Mouse (Mus musculus): ENCODE results near the gene Itfg2. TPM values are rescaled to one million over a fixed set of nuclear protein-coding genes. Genes with fewer than 3 reads are reported as not detected.
"Not testable (repeated sequence)": the region's sequence is repeated elsewhere in the genome, so short reads cannot be mapped to it uniquely, and the experiment has no call there.

Gene Itfg2
- total RNA-seq, 2 experiments from 2014 or later: 18.5 to 29.9 TPM

DNA sequence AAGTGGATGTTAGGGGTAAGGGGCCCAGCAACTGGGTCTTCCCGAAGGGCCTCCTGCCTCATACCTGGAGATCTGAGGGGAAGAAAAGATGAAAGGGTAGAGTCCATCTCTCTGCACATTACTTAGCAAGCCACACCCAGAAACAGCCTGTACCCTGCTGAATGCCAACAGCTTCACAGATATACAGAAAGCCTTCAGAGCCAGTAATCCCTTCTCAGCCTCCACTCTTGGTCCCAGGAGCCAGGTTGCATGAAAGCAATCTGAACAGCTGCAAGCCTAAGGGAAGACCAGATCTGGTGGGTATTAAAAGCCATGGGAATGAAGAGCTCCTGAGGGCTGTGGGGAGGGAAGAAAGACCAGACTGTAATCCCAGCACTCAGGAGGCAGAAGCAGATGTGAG is 35.5 kb downstream of the Itfg2 start:
- DNase-seq (ENCODE audit: low spot score in 2 of 2): no peak

DNA sequence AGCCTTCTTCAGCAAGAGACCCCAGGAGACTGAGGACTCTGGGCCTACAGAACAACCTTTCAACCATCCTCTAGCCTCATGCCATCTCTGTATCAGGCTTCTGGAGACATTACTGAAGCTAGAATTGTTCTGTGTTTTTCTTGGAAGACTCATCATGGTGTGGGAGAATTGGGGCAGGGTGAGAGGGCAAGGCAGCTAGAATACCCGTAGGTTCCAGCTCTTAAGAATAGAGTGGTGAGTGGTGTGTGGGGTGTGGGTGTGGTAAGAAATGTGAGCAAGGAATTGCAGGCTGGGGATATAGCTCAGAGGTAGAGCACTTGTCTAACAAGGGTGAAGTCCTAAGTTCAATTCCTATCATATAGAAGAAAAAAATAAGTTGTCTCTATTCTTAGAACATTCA is 39.7 kb downstream of the Itfg2 start:
- DNase-seq (ENCODE audit: low spot score in 2 of 2): no peak

DNA sequence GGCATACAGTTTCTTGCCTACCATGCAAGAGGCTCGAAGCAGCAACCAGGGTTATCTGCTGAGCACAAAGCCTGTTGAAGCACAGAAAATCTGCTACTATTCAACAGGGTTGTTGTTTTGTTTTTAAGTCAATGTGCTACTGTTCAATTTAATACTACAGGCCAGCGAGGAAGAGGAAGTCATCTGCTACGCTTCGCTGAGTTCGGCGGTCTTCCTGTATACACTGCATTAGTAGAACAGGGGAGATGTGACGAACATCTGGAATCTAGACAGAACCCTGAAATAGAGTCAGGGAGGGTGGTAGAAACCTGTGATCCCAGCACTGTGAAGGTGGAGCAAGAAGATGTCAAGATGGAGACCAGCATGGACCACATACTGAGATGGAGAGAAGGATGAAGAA is 41.0 kb downstream of the Itfg2 start:
- no peak for DNase-seq (ENCODE audit: low spot score in 2 of 2)

DNA sequence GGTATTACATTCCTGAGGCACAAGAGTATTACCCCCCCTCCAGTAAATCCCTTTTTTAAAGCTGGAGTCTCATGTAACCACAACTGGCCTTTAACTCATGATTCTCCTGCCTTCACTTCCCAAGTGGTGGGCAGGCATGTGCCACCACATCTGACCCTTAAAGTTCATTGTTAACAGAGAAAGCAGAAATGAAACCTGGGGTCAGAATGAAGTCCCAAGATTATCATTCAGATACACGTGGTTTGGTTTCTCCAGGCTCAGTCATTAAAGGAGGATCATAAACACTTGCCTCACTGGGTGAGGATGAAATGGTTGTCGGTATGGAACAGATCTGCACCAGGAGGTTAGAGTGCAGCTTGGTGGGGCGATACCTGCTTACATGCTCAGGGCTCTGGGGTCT is 43.5 kb downstream of the Itfg2 start:
- DNase-seq (ENCODE audit: low spot score in 2 of 2): no peak

DNA sequence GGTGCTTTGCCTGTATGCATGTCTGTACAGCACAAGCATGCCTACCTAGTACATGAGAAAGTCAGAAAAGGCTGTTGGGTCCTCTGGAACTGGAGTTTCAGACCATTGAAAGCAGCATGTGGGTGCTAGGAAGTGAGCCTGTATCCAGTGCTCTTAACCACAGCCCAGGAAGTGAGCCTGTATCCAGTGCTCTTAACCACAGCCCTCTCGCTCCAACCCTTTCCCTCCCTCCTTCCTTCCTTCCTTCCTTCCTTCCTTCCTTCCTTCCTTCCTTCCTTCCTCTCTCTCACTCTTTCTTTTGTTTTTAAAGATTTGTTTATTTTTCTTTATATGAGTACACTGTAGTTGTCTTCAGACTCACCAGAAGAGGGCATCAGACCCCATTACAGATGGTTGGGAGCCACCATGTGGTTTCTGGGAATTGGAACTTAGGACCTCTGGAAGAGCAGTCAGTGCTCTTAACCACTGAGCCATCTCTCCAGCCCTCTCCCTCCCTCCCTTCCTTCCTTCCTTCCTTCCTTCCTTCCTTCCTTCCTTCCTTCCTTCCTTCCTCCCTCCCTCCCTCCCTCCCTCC is 44.0 kb downstream of the Itfg2 start:
- not testable (repeated sequence) for DNase-seq (ENCODE audit: low spot score in 2 of 2)

DNA sequence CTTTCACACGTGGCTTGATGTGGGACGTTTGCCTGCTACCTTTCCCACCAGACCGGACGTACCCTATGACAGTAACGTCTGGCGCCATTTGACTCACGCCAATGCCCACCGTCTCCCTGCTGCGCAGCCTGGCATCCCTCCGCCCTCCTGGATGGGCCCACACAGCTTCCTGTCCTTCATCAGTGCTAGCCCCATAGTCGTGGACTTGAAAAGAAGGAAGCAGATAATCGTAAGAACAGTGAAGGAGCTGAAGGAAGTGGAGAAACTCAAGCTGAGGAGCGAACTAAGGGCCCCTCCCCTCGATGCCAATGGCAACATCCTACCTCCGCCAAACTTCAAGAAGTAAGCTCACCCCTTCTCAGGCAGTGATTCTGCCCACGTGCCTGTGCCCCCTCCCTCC is 45.1 kb downstream of the Itfg2 start:
- no peak for DNase-seq (ENCODE audit: low spot score in 2 of 2)

DNA sequence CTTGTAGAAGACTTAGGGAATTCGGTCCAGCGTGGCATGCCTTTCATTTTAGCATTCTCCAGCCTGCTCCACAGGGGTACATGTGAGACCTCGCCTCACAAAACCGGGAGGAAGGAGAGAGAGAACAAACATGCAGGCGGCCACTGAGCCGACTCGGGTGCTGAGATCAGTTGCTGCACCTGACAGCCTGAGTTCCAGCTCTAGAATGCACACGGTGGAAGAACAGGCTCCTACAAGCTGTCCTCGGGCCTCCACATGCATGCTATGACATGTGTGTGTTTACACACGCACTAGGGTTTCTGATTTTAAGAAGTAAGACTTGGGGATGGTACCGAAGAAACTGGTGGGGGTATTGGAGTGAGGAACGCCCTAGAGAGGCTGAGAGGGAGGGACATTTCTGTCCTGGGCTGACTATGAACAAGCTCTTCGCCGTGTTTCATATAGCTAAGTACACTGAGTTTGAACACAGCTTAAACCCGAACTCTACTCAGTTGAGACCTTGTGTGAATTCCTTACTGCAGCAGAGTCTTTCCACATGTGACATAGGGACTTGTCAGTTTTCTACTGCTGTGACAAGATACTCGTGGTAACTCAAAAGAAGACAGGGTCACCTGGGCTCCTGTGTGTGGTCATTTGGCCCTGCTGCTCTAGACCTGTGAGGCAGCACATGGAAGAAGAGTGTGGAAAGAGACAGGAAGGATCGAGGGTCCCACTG is 48.2 kb downstream of the Itfg2 start:
- no peak for DNase-seq (ENCODE audit: low spot score in 2 of 2)

DNA sequence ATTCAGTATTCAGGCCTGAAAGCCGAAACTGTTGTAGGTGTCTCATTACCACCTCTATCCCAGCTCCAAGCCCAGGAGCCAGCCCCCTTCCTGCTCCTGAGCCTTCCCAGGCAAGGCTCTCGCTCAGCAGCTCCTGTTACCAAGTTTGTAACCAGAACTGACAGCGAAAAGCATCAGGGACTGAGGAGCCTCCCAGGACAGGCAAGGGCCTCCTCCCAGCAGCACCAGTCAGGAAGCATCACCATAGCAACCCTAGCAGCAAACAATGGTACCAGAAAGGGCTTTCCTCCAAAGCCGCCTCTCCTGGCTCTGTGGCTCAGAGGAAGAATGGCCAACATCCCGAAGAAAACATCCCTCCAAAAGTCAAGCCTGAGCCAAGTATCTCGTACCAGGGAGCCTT is 49.5 kb downstream of the Itfg2 start, which contains the start of the genes Tex52 and Gm44596:
TSS of gene Tex52 (plus strand) at position 265 of the 400 bp plus-strand sequence.
TSS of gene Gm44596 (plus strand) at position 312 of the 400 bp plus-strand sequence.
- DNase-seq (ENCODE audit: low spot score in 2 of 2): no peak

DNA sequence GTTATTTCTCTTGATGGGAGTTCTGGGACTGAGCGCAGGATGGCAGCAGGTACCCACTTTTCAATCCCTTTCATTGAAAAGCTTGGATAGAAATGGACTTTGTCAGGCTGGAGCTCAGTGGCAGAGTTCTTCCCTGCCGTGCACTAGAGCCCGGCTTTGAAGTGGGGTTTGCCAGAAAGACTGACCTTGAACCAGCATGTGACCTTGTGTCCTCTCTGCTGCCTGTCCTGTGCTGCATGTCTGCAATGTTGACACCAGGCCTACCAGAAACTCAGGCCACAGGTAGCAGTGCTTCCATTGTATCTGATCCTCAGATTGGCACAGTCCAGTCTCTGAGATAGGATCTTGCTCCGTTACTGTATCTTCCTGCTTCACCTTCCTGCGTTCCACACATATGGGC is 54.7 kb downstream of the Itfg2 start:
- no peak for DNase-seq (ENCODE audit: low spot score in 2 of 2)

DNA sequence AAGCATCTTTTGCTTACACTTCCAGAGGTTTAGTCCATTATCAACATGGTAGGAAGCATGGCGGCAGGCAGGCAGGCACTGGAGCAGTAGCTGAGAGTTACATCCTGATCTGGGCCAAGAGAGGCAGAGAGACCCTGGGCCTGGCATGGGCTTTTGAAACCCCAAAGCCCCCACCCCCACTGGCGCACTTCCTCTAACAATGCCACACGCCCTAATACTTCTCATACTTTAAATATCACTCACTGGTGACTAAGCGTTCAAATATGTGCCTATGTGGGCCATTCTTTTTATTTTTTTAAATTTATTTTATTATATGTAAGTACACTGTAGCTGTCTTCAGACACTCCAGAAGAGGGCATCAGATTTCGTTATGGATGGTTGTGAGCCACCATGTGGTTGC is 58.3 kb downstream of the Itfg2 start:
- DNase-seq (ENCODE audit: low spot score in 2 of 2): no peak

DNA sequence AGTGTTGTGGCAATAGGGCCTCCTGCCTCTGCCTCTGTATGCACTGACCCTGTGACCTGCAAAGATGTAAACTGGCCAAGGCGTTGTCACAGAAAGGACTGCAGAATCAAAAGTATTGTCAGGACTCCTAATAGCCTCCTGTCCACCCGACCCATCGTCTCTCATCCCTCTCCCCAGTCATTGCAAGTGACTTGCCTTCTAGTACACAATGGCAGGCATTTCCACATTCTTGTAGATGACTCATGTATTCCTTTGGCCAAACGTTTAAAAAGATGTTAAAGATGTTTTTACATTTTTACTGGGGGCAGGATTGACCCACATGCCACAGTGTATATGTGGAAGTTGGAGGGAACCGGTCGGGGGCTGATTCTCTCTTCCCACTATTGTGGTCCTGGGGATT is 60.0 kb downstream of the Itfg2 start:
- no peak for DNase-seq (ENCODE audit: low spot score in 2 of 2)

DNA sequence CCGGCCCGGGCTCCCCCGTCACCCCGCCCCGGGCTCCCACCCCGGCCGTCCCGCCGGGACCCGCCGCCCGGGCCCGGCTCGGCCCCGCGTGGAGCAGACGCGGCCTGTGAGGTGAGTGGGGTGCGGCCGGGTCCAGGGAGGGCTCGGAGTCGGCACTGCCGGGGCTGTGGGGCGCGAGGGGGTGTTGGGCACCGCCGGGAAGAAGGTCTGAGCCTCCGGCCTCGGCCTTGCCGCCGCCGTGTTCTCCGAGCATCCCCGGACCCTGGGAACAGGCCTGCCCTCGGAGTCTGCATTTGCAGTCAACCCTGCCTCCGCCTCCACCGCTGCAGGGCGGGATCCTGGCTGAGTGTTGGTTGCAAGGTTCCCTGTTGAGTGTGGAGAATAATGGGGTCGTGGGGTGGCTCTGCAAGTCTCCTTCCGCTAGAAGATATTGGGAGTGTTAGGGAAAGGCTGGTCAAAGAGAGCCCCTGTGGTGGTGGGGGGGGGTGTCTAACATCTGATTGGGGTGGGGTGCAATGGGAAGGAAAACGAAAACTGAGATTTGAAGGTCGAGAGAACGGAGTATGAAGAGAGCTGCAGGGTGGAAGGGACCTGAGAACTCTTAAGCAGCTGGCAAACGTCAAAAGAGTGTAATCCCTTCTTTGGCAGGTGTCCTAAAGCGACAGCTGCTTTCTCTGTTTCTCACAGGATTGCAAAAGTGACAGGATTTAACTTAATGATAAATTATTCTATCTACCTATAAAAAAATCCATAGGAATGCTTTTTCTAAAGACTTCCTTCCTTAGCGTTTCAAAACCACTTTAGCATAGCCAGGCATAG is 61.5 kb downstream of the Itfg2 start:
- DNase-seq (ENCODE audit: low spot score in 2 of 2): no peak

DNA sequence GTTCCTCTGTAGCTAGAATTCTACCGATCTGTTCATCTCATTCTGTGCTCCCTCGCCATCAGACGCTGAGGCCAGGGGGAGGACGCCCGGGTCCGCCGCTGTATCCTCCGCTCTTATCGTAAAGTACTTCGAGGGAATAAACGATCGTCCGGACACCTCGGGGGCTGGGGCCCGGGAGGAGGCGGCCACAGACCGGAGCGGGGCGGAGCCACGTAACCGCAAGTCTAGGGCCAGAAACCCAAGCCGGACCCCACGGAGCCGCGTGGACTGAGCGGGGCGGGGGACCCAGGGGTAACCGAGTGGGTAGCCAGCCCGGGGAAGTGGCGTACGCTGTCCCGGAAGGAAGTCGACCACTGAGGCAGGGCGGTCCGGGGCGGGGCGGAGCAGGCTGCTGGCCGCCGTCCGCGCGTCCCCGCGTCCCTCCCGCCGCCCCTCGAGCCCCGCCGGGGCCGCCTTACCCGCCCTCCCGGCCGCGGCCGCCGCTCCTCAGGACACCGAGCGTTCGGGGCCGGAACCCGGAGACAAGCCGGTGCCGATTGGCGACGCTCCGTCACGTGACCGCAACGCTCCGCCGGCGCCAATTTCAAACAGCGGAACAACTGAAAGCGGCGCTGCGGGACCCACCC is 62.2 kb downstream of the Itfg2 start, which contains the start of the genes Rhno1 and Foxm1:
TSS of gene Rhno1 (minus strand) at position 531 of the 626 bp plus-strand sequence.
TSS of gene Foxm1 (plus strand) at position 587 of the 626 bp plus-strand sequence.
- DNase-seq (ENCODE audit: low spot score in 2 of 2): peak; percentile 78 to 83

DNA sequence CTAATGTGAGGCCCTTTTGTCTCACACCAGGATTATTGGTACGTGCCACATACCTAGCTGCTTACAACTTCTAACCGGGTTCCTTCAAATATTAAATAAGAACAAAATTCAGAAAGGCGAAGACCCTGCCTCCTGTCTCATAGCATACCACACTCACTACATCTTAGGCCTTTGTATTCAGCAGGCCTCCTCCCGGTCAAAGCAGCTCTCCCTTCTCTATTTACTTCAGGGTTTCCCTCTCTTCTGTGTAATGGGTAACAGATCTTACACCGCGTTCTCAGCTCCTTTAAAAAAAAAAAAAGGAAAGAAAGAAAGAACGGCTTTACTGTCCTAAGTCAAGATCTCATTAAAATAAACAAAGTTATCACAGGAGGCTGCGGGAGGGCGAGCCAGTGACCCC is 62.8 kb downstream of the Itfg2 start:
- DNase-seq (ENCODE audit: low spot score in 2 of 2): no peak

Other genes starting within 250 kb of the Itfg2 start
- gene Tead4, start 124.1 kb downstream of the Itfg2 start, total RNA-seq (2021): under 1 TPM; 0.62 to 0.98 TPM
- gene Tulp3, start 69.1 kb downstream of the Itfg2 start, total RNA-seq (2021): 10 to 100 TPM; 21.7 to 23.3 TPM
- 10 to 100 TPM; 18.9 to 19.6 TPM for gene Rhno1, start 62.0 kb downstream of the Itfg2 start, total RNA-seq (2021)
- 1 to 10 TPM; 3.8 to 4.1 TPM for gene Foxm1, start 62.0 kb downstream of the Itfg2 start, total RNA-seq (2021)
- under 1 TPM; 0.67 to 0.74 TPM for gene Tex52, start 49.5 kb downstream of the Itfg2 start, total RNA-seq (2021)
- not detected for gene Gm44596, start 49.4 kb downstream of the Itfg2 start, total RNA-seq (2021)
- gene Nrip2, start 25.6 kb downstream of the Itfg2 start, total RNA-seq (2021): 10 to 100 TPM in 1 of 2 experiments, 1 to 10 TPM in 1; 8.4 to 10.7 TPM
- 100 to 1,000 TPM in 1 of 2 experiments, 10 to 100 TPM in 1; 90.5 to 105 TPM for gene Fkbp4, start 13.7 kb upstream of the Itfg2 start, total RNA-seq (2021)
- not detected for gene Pzp, start 101.8 kb upstream of the Itfg2 start, total RNA-seq (2021)
- gene A2ml1, start 156.7 kb upstream of the Itfg2 start, total RNA-seq (2021): 10 to 100 TPM in 1 of 2 experiments, 1 to 10 TPM in 1; 6.1 to 10.0 TPM
- gene Klrb1a, start 198.6 kb upstream of the Itfg2 start, total RNA-seq (2021): not detected
- not detected for gene Clec2h, start 237.5 kb upstream of the Itfg2 start, total RNA-seq (2021)